Mouse (Mus musculus): Measurements from ENCODE around the gene Slc12a7. TPM values are rescaled to one million over a fixed set of nuclear protein-coding genes. Genes with fewer than 3 reads are reported as not detected.

The Slc12a7 gene
- total and polyA plus RNA-seq, 3 experiments: 3.1 to 6.9 TPM; not detected in 1

DNA sequence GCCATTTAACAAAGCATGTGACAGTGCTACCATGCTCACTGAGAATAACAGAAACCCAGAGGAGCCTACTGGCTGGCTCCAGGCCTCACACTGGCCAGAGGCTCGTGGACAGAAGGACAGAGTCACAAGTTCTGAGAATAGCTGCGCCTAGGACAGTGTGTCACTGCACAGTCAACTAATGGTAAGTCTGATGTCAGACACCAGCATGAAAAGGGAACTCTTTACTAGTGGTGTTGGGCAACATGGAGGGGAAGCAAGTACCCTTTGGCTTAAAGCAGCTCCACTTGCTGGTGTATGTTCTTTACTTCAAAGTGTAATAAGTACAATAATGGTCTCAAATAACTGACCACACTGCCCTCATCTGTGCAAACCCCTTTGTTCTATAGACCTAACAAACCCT, 39.6 kb upstream of the Slc12a7 start:
- Histone ChIP-seq H3K36me3 (ENCODE audit: control insufficient read depth in 1 of 2, insufficient read depth in 2 of 2, low read length in 2 of 2) (peaks cover 0 to 3% of the 10 kb centered on the region in 2 experiments; a peak in 2 of 4 replicates), H3K4me1 (ENCODE audit: control insufficient read depth in 1 of 2, insufficient read depth in 2 of 2, low read length in 2 of 2) (peaks cover 0 to 5% of the 10 kb centered on the region in 2 experiments; a peak in 1 of 4 replicates), H3K27me3 (ENCODE audit: control insufficient read depth in 1 of 2, insufficient read depth in 2 of 2, low read length in 2 of 2) (no peaks in the 10 kb centered on the region; a peak in 1 of 4 replicates), H3K27ac (ENCODE audit: control insufficient read depth, low read depth, low read length) (no peak overlapping the region), H3K9ac (ENCODE audit: control insufficient read depth, low read depth, low read length, poor library complexity, severe bottlenecking) (no peak overlapping the region), H3K9me3 (replicated peaks; ENCODE audit: insufficient read depth, low read length) (no peaks in the 10 kb centered on the region), H3K4me3 (ENCODE audit: control insufficient read depth in 1 of 2, insufficient read depth in 1 of 2, low read depth in 2 of 2, low read length in 2 of 2) (no peak overlapping the region), H3K79me2 (ENCODE audit: control insufficient read depth, insufficient read depth, low read length, poor library complexity) (no peaks in the 10 kb centered on the region)
- no peak for DNase-seq (ENCODE audit: low read depth, low spot score)
- no peak for TF ChIP-seq GABPA (IDR thresholded peaks at IDR 0.05; ENCODE audit: low read depth, low read length)
- no peak for TF ChIP-seq CHD2 (IDR thresholded peaks at IDR 0.05; ENCODE audit: low read length)
- TF ChIP-seq HCFC1 (IDR thresholded peaks at IDR 0.05; ENCODE audit: low read depth, low read length): no peak
- no peak for TF ChIP-seq NRF1 (IDR thresholded peaks at IDR 0.05; ENCODE audit: insufficient read depth, low read depth, low read length, poor library complexity, severe bottlenecking)
- TF ChIP-seq RAD21 (IDR thresholded peaks at IDR 0.05; ENCODE audit: low read depth, low read length): no peak
- TF ChIP-seq KAT2A (conservative IDR thresholded peaks at IDR 0.05; ENCODE audit: low read depth, low read length): no peak
- no peak for TF ChIP-seq POLR2A (IDR thresholded peaks at IDR 0.05; ENCODE audit: control insufficient read depth in 1 of 2, insufficient read depth in 1 of 2, low read depth in 1 of 2, low read length in 2 of 2, poor library complexity in 1 of 2)
- no peak for TF ChIP-seq RCOR1 (IDR thresholded peaks at IDR 0.05; ENCODE audit: low read depth, low read length)
- TF ChIP-seq ELF1 (IDR thresholded peaks at IDR 0.05; ENCODE audit: low read depth, low read length): no peak
- no peak for TF ChIP-seq NELFE (IDR thresholded peaks at IDR 0.05; ENCODE audit: low read depth, low read length)
- TF ChIP-seq MAX (IDR thresholded peaks at IDR 0.05; ENCODE audit: low read length): no peak
- no peak for TF ChIP-seq ZC3H11A (IDR thresholded peaks at IDR 0.05; ENCODE audit: low read depth, low read length)
- no peak for TF ChIP-seq EP300 (IDR thresholded peaks at IDR 0.05; ENCODE audit: low read depth in 1 of 2, low read length in 2 of 2)
- no peak for TF ChIP-seq MAFK (IDR thresholded peaks at IDR 0.05; ENCODE audit: borderline replicate concordance, low read depth, low read length)
- no peak for TF ChIP-seq MXI1 (IDR thresholded peaks at IDR 0.05; ENCODE audit: low read depth, low read length)
- no peak for TF ChIP-seq CTCF (IDR thresholded peaks at IDR 0.05 in 2 of 3, conservative IDR thresholded peaks at IDR 0.05 in 1 of 3; ENCODE audit: control insufficient read depth in 1 of 3, insufficient read depth in 1 of 3, low read depth in 2 of 3, low read length in 3 of 3, poor library complexity in 1 of 3, severe bottlenecking in 1 of 3)
- TF ChIP-seq MYC (IDR thresholded peaks at IDR 0.05; ENCODE audit: low read depth, low read length): no peak
- TF ChIP-seq CHD1 (IDR thresholded peaks at IDR 0.05; ENCODE audit: low read depth, low read length): no peak
- no peak for TF ChIP-seq MEF2A (IDR thresholded peaks at IDR 0.05; ENCODE audit: extremely low read depth, insufficient replicate concordance, low read depth, low read length, poor library complexity, severe bottlenecking)

DNA sequence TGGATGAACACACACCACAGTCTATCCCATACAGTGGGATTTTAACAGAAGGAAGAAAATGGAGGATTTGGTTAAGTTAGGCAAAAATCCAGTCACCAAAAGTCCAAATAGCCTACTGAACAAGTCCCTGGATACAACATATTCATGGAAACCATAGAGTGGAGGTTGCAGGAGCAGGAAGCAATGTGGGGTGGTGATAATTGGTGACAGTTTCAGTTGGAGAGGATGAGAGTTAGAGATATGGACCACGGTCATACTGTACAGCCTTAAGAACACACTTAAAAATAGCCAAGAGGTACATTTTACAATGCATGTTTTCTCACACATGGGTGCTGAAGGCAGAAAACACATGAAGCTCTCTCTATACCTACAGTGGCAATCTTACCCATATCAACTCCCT, 37.9 kb upstream of the Slc12a7 start:
- Histone ChIP-seq H3K9ac (ENCODE audit: control insufficient read depth, low read depth, low read length, poor library complexity, severe bottlenecking) (no peak overlapping the region), H3K4me3 (ENCODE audit: control insufficient read depth in 1 of 2, insufficient read depth in 1 of 2, low read depth in 2 of 2, low read length in 2 of 2) (no peak overlapping the region), H3K36me3 (ENCODE audit: control insufficient read depth in 1 of 2, insufficient read depth in 2 of 2, low read length in 2 of 2) (peaks cover 0 to 3% of the 10 kb centered on the region in 2 experiments; a peak in 2 of 4 replicates), H3K27me3 (ENCODE audit: control insufficient read depth in 1 of 2, insufficient read depth in 2 of 2, low read length in 2 of 2) (no peaks in the 10 kb centered on the region; a peak in 1 of 4 replicates), H3K27ac (ENCODE audit: control insufficient read depth, low read depth, low read length) (no peak overlapping the region), H3K4me1 (ENCODE audit: control insufficient read depth in 1 of 2, insufficient read depth in 2 of 2, low read length in 2 of 2) (peaks cover 0 to 5% of the 10 kb centered on the region in 2 experiments; a peak in 1 of 4 replicates), H3K9me3 (replicated peaks; ENCODE audit: insufficient read depth, low read length) (no peaks in the 10 kb centered on the region), H3K79me2 (ENCODE audit: control insufficient read depth, insufficient read depth, low read length, poor library complexity) (no peaks in the 10 kb centered on the region)
- no peak for TF ChIP-seq ZC3H11A (IDR thresholded peaks at IDR 0.05; ENCODE audit: low read depth, low read length)
- peak; percentile 66; the same call in 1 of the 2 replicates for TF ChIP-seq MYB (IDR thresholded peaks at IDR 0.05; ENCODE audit: low read depth, low read length)
- TF ChIP-seq KAT2A (conservative IDR thresholded peaks at IDR 0.05; ENCODE audit: low read depth, low read length): no peak
- no peak for TF ChIP-seq ZMIZ1 (IDR thresholded peaks at IDR 0.05; ENCODE audit: low read depth, low read length)
- no peak for TF ChIP-seq UBTF (IDR thresholded peaks at IDR 0.05; ENCODE audit: borderline replicate concordance, insufficient read depth, low read depth, low read length)
- no peak for TF ChIP-seq SIN3A (IDR thresholded peaks at IDR 0.05; ENCODE audit: low read length)
- no peak for TF ChIP-seq ZNF384 (IDR thresholded peaks at IDR 0.05; ENCODE audit: low read depth, low read length)
- TF ChIP-seq MAZ (IDR thresholded peaks at IDR 0.05; ENCODE audit: low read depth, low read length): no peak
- TF ChIP-seq ZKSCAN1 (IDR thresholded peaks at IDR 0.05; ENCODE audit: low read depth, low read length): no peak
- no peak for TF ChIP-seq RCOR1 (IDR thresholded peaks at IDR 0.05; ENCODE audit: low read depth, low read length)
- 0 out of 2 replicates have a peak, but pooled peaks have one; percentile 51 for TF ChIP-seq TCF12 (IDR thresholded peaks at IDR 0.05; ENCODE audit: low read depth, low read length)
- peak; percentile 52 to 76 for TF ChIP-seq EP300 (IDR thresholded peaks at IDR 0.05; ENCODE audit: low read depth in 1 of 2, low read length in 2 of 2)
- no peak for TF ChIP-seq MAFK (IDR thresholded peaks at IDR 0.05; ENCODE audit: borderline replicate concordance, low read depth, low read length)
- TF ChIP-seq GATA1 (IDR thresholded peaks at IDR 0.05; ENCODE audit: low read depth, low read length): no peak
- no peak for TF ChIP-seq JUND (IDR thresholded peaks at IDR 0.05; ENCODE audit: low read depth, low read length)
- no peak for TF ChIP-seq E2F4 (IDR thresholded peaks at IDR 0.05; ENCODE audit: borderline replicate concordance, low read depth, low read length)
- no peak for TF ChIP-seq POLR2A (IDR thresholded peaks at IDR 0.05; ENCODE audit: control insufficient read depth in 1 of 2, insufficient read depth in 1 of 2, low read depth in 1 of 2, low read length in 2 of 2, poor library complexity in 1 of 2)
- no peak for TF ChIP-seq TBP (IDR thresholded peaks at IDR 0.05; ENCODE audit: low read depth, low read length)
- TF ChIP-seq MAX (IDR thresholded peaks at IDR 0.05; ENCODE audit: low read length): no peak
- no peak for TF ChIP-seq CHD2 (IDR thresholded peaks at IDR 0.05; ENCODE audit: low read length)
- peak; percentile 23 for DNase-seq (ENCODE audit: low read depth, low spot score)

Measured in MEL (cell line).